Mouse (Mus musculus): ENCODE results near the gene Usf2. TPM values are rescaled to one million over a fixed set of nuclear protein-coding genes. Genes with fewer than 3 reads are reported as not detected.

Gene Usf2
- 164 and 173 TPM in 2 replicates for polyA plus RNA-seq (2012; rRNA removed)

DNA sequence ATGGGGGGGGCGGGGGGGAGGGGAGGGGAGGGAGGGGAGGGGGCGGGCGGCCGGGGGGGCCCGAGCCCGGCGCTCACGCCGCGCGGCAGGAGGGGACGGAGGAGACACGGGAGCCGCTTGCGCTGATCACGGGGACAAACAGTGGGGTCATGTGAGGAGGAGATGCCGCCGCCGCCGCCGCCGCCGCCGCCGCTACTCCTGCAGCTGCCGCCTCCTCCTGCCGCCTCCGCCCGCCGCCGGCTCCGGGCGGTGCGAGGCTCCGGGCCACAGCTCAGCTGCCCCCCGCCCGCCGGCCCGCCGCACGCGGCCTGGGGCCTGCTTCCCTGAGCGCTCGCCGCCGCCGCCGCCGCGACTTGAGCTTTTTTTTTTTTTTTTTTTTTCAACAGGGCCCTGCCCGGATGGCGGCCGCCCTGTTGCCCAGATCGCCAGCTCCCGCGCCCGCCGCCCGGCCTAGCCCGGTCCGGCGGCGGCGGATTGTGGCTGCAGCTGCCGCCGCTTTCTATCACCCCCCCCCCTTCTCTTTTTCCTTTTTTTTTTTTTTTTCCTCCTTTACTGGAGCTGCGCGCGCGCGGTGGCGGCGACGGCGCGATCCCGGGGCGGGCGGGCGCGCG lies at the start of gene Usf2:
Gene Usf2 (minus strand): TSS at position 48 of the 611 bp plus-strand sequence.

DNA sequence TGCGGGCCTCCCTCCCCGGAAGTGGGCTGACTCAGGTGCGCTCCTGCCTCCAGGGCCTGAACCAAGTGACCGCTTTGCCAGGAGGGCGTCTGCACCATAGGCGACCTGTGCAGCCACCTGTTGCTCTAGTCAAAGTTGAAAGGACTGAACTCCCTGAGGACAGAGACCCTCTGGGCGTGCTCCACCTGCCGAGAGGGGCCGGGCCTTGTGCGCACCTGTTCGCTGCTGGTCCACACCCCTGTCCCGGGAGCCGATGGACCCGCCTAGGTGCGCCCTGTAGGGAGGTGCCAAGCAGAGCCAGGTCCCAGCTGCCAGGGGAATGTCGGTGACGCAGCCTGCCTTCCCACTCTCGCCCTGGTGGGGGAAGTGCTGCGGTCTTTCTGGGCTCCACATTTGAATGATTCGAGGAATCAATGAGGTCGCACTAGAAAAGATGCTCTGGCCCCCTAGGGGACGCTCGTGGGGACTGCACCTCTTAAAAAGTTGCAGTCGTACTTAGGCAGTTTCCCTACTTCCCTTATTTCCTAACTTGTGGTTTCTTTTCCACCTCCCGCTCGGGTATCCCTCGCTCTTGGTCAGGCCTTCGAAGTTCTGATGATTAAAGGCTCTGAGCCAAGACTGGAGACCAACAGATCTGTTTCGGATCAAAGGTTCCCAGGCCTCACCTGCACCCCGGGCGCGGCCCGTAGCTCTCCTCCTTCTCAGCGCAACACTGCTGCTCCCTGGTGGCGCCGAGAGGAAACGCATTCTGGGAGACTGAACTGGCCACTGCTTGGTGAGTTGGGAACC lies 17.1 kb upstream of the Usf2 start, which contains the start of gene Fam187b:
Gene Fam187b (plus strand): TSS at position 290 of the 789 bp plus-strand sequence.

DNA sequence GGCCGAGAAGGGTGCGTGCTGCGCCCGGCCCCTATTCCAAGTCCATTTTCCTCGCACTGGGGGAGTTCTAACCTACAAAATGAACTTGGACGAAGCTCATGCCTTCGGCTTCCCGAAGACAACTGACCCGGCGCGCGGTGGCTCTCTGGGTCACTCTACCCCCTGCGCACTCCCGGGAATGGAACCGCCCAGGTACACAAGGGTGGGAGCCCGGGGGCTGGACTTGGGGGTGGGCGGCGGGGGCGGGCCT lies 16.6 kb upstream of the Usf2 start, which contains the start of gene Lsr:
Gene Lsr (minus strand): TSS at position 214 of the 250 bp plus-strand sequence.

DNA sequence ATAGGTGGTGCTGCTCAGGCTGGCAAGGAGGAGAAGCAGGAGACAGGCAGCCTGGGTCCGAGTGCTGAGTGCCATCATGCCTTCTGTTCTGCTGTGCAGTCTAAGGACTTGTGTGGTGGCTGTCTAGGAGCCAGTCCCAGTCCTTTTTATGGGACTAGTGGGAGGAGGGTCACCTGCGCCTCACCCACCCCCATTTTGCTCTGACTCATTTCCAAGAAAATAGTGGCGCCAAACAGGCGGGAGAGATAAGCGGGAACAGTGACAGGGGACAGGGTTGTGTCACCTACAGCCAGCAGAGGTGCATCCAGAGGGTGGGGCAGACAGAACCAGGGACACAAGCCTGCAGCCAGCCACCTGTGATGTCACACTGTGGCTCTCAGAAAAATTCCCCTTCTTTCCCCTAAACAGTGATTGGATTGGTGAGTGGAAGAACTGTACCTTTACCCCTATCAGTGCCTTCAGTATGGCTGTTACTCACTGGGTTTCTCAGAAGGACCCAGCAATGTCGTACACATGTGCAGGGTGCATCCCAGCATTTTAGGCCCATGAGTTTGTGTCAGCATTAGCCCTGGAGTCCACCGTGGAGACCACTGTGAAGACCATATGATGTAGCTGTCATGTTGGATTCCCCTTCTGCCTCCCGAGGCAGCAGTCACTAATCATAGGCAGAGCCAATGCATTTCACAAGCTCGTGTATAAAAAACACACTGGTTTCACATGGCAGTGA lies 12.5 kb downstream of the Usf2 start, which contains the start of gene Hamp:
Gene Hamp (minus strand): TSS at position 124 of the 727 bp plus-strand sequence.

DNA sequence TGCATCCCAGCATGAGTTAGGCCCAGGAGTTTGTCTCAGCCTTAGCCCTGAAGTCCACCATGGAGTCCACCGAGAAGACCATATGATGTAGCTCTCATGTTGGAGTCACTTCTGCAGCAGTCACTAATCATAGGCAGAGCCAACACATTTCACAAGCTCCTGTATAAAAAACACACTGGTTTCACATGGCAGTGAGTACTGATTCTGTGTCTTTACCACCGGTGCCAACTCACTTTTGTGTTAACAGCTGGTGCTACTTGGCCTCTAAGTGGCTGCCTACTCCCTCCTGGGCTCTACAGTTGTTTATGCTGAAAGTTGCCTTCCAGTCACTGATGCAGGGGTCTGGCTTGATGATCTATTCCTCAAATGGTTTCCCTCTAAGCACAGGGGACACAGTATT lies 32.0 kb downstream of the Usf2 start, which contains the start of gene Hamp2:
Gene Hamp2 (minus strand): TSS at position 101 of the 400 bp plus-strand sequence.

DNA sequence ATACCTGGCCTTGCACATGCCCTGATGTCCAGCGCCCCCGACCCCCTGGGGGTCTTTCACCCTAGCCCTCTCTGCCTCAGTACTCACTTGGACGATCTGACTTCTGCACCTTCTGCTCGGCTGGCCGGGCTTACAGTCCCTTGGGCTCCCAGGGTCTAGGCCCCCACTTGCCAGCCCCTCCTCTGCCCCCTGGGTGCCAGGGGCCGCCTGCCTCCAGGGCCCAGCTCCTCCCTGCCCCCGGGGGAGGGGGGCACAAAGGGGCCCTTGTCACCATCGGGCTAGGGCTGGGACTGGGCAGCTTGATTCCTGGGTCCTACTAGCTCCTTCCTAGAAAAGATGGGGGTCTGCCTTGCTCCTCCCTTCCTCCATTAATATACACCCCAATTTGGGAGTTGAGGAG lies 41.9 kb downstream of the Usf2 start, which contains the start of gene Mag:
Gene Mag (minus strand): TSS at position 142 of the 400 bp plus-strand sequence.

Other genes starting within 250 kb of the Usf2 start
- 1.4 and 1.6 TPM in 2 replicates for gene Atp4a, start 244.6 kb downstream of the Usf2 start, polyA plus RNA-seq (2012; rRNA removed)
- gene Tmem147, start 227.3 kb downstream of the Usf2 start, polyA plus RNA-seq (2012; rRNA removed): 182 and 186 TPM in 2 replicates
- 0.09 and 0.11 TPM in 2 replicates for gene Gapdhs, start 213.1 kb downstream of the Usf2 start, polyA plus RNA-seq (2012; rRNA removed)
- gene Sbsn, start 205.3 kb downstream of the Usf2 start, polyA plus RNA-seq (2012; rRNA removed): 5.6 and 7.5 TPM in 2 replicates
- gene Dmkn, start 193.0 kb downstream of the Usf2 start, polyA plus RNA-seq (2012; rRNA removed): 0.93 and 11.3 TPM in 2 replicates
- 0.44 and 18.8 TPM in 2 replicates for gene Krtdap, start 168.9 kb downstream of the Usf2 start, polyA plus RNA-seq (2012; rRNA removed)
- 0.10 and 0.16 TPM in 2 replicates for gene Ffar2, start 133.0 kb downstream of the Usf2 start, polyA plus RNA-seq (2012; rRNA removed)
- gene Ffar3, start 100.6 kb downstream of the Usf2 start, polyA plus RNA-seq (2012; rRNA removed): 0.06 TPM in 1 of 2 replicates, not detected in the other
- not detected in 2 replicates for gene Ffar1, start 95.2 kb downstream of the Usf2 start, polyA plus RNA-seq (2012; rRNA removed)
- 0.11 and 0.20 TPM in 2 replicates for gene Cd22, start 76.5 kb downstream of the Usf2 start, polyA plus RNA-seq (2012; rRNA removed)
- gene Mag, start 41.9 kb downstream of the Usf2 start, polyA plus RNA-seq (2012; rRNA removed): 1.3 and 1.9 TPM in 2 replicates
- 0.43 TPM in 1 of 2 replicates, not detected in the other for gene Hamp2, start 32.1 kb downstream of the Usf2 start, polyA plus RNA-seq (2012; rRNA removed)
- not detected in 2 replicates for gene Hamp, start 12.8 kb downstream of the Usf2 start, polyA plus RNA-seq (2012; rRNA removed)
- gene Lsr, start 16.7 kb upstream of the Usf2 start, polyA plus RNA-seq (2012; rRNA removed): 19.5 and 20.0 TPM in 2 replicates
- 0.36 and 0.61 TPM in 2 replicates for gene Fam187b, start 17.0 kb upstream of the Usf2 start, polyA plus RNA-seq (2012; rRNA removed)
- 17.0 and 23.0 TPM in 2 replicates for gene Fxyd5, start 85.7 kb upstream of the Usf2 start, polyA plus RNA-seq (2012; rRNA removed)
- gene Fxyd7, start 94.7 kb upstream of the Usf2 start, polyA plus RNA-seq (2012; rRNA removed): 45.5 and 68.3 TPM in 2 replicates
- 14.3 and 25.8 TPM in 2 replicates for gene Fxyd1, start 100.4 kb upstream of the Usf2 start, polyA plus RNA-seq (2012; rRNA removed)
- 0.65 and 1.6 TPM in 2 replicates for gene Lgi4, start 102.5 kb upstream of the Usf2 start, polyA plus RNA-seq (2012; rRNA removed)
- gene Fxyd3, start 119.9 kb upstream of the Usf2 start, polyA plus RNA-seq (2012; rRNA removed): 0.36 and 6.3 TPM in 2 replicates
- gene Hpn, start 158.5 kb upstream of the Usf2 start, polyA plus RNA-seq (2012; rRNA removed): 0.74 and 1.9 TPM in 2 replicates
- gene Scn1b, start 170.2 kb upstream of the Usf2 start, polyA plus RNA-seq (2012; rRNA removed): 12.0 and 14.9 TPM in 2 replicates
- 380 and 425 TPM in 2 replicates for gene Gramd1a, start 199.1 kb upstream of the Usf2 start, polyA plus RNA-seq (2012; rRNA removed)

Measured in central nervous system, embryonic 14 days (tissue).